Mouse (Mus musculus): ENCODE data around the gene Irf2. TPM values are rescaled to one million over a fixed set of nuclear protein-coding genes. Genes with fewer than 3 reads are reported as not detected.
A peak's percentile ranks its signal among the peaks of the same experiment; 100 is the strongest.

Gene Irf2
- total RNA-seq, 2 experiments from 2014 or later, result 48.9 to 51.1 TPM

- no peak for DNase-seq (ENCODE audit: low spot score in 2 of 2)
These were observed 100.9 kb downstream of the Irf2 start for GRCm38 (mm10) chr8:46840390-46840789.

GRCm38 (mm10) chr8:46840791-46841190 is 101.3 kb downstream of the Irf2 start:
- no peak for DNase-seq (ENCODE audit: low spot score in 2 of 2)

DNA sequence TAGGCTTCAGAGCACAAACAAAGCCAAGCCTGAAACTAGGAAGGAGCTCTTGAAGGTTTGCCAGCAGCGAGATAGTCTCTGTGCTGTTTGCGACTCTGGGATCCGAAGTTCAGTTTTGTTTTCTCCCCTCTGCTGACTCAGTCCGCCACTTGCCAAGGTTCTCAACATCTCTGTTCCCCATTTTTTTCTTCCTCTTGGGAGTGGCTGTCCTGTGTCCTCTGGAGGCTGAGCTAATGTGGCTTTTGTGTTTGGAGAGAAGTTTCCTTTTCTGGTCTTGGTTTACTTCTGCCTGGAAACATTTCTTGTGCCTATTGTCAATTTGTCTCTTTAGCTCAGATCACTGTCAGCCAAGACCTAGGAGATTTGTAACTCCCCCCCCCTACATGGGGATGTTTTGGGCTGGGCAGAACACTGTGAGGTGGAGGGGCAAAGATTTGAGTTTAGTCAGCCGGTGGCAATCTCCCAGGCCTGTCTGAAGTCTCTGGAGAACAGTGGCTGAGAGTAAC is 103.2 kb downstream of the Irf2 start:
- peak in 1 of 2 experiments; percentile 43 for DNase-seq (ENCODE audit: low spot score in 2 of 2)

GRCm38 (mm10) chr8:46843855-46844254 is 104.3 kb downstream of the Irf2 start:
- no peak for DNase-seq (ENCODE audit: low spot score in 2 of 2)

- no peak for DNase-seq (ENCODE audit: low spot score in 2 of 2)
These were observed 104.9 kb downstream of the Irf2 start for GRCm38 (mm10) chr8:46844371-46844973.

- no peak for DNase-seq (ENCODE audit: low spot score in 2 of 2)
These were observed 105.6 kb downstream of the Irf2 start for GRCm38 (mm10) chr8:46844974-46845774.

GRCm38 (mm10) chr8:46845891-46846290 is 106.4 kb downstream of the Irf2 start:
- DNase-seq (ENCODE audit: low spot score in 2 of 2), result no peak

- no peak for DNase-seq (ENCODE audit: low spot score in 2 of 2)
These were observed 107.4 kb downstream of the Irf2 start for GRCm38 (mm10) chr8:46846893-46847292.

GRCm38 (mm10) chr8:46848011-46848641 is 108.6 kb downstream of the Irf2 start:
- no peak for DNase-seq (ENCODE audit: low spot score in 2 of 2)

- no peak for DNase-seq (ENCODE audit: low spot score in 2 of 2)
These were observed 109.4 kb downstream of the Irf2 start for GRCm38 (mm10) chr8:46848931-46849330.

DNA sequence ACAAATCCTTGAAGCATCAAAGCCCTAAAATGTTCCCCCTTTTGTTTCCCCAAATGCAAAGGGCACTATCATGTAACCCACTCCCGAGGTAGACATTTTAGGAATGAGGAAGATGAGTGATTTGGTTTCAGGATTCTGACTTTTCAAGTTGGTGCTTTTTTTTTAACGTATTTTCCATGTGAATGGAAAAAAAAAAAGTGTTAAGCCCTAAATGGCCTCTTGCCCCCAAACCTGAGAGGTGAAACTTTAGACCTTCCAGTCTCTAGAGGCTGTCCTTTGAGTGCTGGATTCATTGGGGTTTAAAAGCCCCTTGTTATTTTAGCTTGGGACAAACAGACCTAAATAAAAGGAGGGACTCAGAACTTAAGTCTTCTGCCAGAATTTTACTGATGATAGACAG is 109.9 kb downstream of the Irf2 start:
- DNase-seq (ENCODE audit: low spot score in 2 of 2), result no peak

- no peak for DNase-seq (ENCODE audit: low spot score in 2 of 2)
These were observed 110.8 kb downstream of the Irf2 start for GRCm38 (mm10) chr8:46850258-46850897.

GRCm38 (mm10) chr8:46851560-46851959 is 112.0 kb downstream of the Irf2 start:
- DNase-seq (ENCODE audit: low spot score in 2 of 2), result no peak

- DNase-seq (ENCODE audit: low spot score in 2 of 2), result no peak
These were observed 112.8 kb downstream of the Irf2 start for GRCm38 (mm10) chr8:46852377-46852776.

DNA sequence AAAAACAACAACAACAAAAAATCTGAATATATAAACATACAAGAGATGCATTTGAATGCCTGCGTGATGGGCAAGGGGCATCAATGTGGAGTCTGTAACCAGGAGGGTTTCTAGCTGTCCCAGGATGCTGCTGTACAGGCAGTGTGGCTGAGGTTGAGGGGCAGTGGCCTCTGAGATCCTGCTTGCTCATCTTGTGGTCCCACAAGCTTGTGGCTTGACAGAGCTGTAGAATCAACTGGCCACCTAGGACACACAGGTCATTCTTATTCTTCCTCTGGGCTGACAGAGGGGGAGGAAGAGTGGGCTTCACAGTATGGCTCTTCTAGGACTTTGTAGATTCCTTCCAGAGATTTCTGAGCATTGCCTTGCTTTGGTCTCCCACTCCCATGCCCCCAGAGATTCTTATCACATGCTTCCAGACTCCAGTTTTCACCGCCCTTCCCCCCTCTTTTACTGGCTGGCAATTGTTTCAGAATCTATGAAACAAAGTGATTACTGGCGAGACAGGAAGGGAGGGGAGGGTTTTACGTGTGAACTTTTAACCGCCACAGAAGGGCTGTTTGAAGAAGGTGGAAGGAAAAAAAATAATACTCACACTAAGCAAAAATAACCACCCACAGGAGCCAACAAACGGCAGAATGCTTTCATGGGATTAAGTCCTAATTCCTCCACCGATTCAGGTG is 119.8 kb downstream of the Irf2 start:
- no peak for DNase-seq (ENCODE audit: low spot score in 2 of 2)

DNA sequence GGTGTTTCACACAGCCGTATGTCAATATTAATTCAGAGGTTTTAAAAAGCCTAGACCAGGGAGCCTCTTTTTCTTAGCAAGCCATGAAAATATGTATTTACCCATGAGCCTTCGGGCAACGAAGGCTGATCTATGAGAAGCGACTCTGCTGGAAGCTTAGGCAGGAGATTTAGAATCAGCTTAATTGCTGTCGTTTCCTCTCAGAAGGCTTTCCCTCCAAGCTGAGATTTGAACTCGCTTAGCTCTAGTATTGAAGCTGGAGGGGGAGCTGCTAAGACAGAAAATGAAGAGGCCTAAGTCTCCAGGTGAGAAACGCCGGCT is 120.3 kb downstream of the Irf2 start:
- DNase-seq (ENCODE audit: low spot score in 2 of 2), result no peak

DNA sequence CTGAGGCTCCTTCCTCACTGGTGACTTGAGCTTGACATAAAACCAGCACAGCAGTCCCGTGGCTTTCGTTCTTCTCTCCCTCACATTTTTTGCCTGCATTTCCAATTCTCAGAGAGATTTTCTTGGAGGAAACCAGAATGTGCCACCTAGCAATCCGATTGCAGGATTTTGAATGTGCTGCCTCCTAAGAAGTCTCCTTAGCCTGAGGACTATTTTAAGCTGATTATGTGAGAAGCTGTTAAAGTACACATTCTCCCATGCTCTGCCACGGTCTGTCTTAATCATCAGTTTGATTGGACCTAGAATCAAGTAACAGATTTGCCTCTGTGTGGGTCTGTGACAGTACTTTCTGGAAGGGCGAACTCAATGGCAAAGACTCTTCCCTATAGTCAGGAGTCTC is 123.0 kb downstream of the Irf2 start:
- no peak for DNase-seq (ENCODE audit: low spot score in 2 of 2)

- no peak for DNase-seq (ENCODE audit: low spot score in 2 of 2)
These were observed 125.9 kb downstream of the Irf2 start for GRCm38 (mm10) chr8:46865428-46865827.

GRCm38 (mm10) chr8:46867440-46867839 is 127.9 kb downstream of the Irf2 start:
- DNase-seq (ENCODE audit: low spot score in 2 of 2), result no peak

DNA sequence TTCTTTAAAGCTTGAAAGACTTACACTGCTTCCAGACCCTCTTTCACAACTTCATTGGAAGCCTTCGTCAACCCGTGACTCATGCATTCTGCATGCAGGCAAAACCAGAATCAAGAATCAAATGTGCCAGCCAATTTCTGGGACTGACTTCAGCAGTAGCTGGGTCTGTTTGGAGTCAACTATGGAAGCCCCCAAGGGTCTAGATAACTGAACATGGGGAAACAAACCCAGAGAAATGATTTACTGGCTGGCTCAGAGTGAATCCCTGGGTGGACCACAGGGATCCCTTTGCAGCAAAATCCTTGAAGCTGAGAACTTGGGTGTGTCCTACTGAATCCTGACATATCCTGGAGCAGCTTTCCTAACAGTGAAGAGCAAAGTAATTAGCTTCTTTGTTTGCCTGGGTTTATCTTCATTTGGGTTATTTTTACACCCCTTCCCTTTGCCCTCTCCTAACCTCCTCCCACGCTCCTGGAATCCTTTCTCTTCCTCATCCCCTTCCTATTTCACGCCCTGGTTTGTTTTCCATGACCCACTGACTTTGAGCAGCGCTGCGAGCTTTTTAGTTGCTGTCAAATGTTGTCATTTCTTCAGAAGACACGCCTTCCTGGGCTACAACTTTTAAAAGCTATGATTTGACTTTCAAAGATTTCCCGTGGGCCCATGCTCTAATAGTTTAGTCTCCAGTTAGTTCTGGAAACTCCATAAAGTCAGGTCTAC is 129.0 kb downstream of the Irf2 start:
- DNase-seq (ENCODE audit: low spot score in 2 of 2), result no peak

DNA sequence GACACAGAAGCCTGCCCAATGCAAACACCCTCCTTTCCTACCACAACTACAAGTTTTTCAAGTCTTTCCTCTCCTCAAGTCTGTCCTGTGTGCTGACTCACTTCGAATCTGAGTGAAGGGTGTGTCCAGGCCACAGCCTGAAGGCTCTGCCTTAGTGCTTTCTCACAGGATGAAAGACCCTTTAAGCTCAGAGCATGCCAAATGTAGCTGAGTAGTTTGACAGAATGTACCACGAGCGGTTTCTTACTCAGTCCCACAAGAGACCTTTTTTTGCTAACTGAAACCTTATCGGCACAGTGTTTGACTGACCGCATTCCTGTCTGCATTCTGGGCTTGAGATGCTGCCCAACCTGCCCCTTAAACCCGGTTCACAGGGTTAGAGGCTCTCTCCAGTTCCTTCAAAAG is 130.0 kb downstream of the Irf2 start:
- DNase-seq (ENCODE audit: low spot score in 2 of 2), result no peak

Data from layer of hippocampus, postnatal 14 days (tissue).